Mouse (Mus musculus) hindbrain, embryonic 11.5 days (tissue): Measurements from ENCODE around the gene 1700029P11Rik. TPM values are rescaled to one million over a fixed set of nuclear protein-coding genes. Genes with fewer than 3 reads are reported as not detected.
"Not testable (repeated sequence)": the region's sequence is repeated elsewhere in the genome, so short reads cannot be mapped to it uniquely, and the experiment has no call there.

Source experiments
- ATAC-seq: fragments of 200-750 bp; cut with Nextera tagmentation; 2 replicates; pipeline ENCODE4 v1.8.0; 2017; ENCODE audit warnings: mild to moderate bottlenecking, moderate TSS enrichment, moderate library complexity; ENCODE audit not compliant: low FRiP score
- DNase-seq: peaks from one replicate; pipeline ENCODE4 v3.0.0-alpha.2; 2015; ENCODE audit warnings: low spot score
- H3K27ac ChIP-seq: fragments of 300-500 bp; sonication (generic); 2 replicates; pipeline ENCODE4 v1.5.1; 2014; ENCODE audit warnings: mild to moderate bottlenecking, low read depth, low read length
- H3K27me3 ChIP-seq: fragments of 300-500 bp; sonication (generic); 2 replicates; pipeline ENCODE4 v1.6.1; 2014; ENCODE audit warnings: mild to moderate bottlenecking, low read length, moderate library complexity, mixed read lengths; ENCODE audit not compliant: control insufficient read depth, insufficient read depth
- H3K36me3 ChIP-seq: fragments of 300-500 bp; sonication (generic); 2 replicates; pipeline ENCODE4 v1.6.1; 2014; ENCODE audit warnings: mild to moderate bottlenecking, low read length, moderate library complexity, mixed read lengths; ENCODE audit not compliant: control insufficient read depth, insufficient read depth
- H3K4me1 ChIP-seq: fragments of 300-500 bp; sonication (generic); replicated peaks from 2 replicates; pipeline ENCODE4 v1.6.1; 2014; ENCODE audit warnings: low read length, mixed read lengths; ENCODE audit not compliant: control insufficient read depth, insufficient read depth
- H3K4me2 ChIP-seq: fragments of 300-500 bp; sonication (generic); replicated peaks from 2 replicates; pipeline ENCODE4 v1.6.1; 2014; ENCODE audit warnings: mild to moderate bottlenecking, low read depth, low read length
- H3K4me3 ChIP-seq: fragments of 300-500 bp; sonication (generic); 2 replicates; pipeline ENCODE4 v1.5.1; 2014; ENCODE audit warnings: low read depth, low read length
- H3K9ac ChIP-seq: fragments of 300-500 bp; sonication (generic); 2 replicates; pipeline ENCODE4 v1.6.1; 2014; ENCODE audit warnings: low read depth, low read length
- H3K9me3 ChIP-seq: fragments of 300-500 bp; sonication (generic); 2 replicates; pipeline ENCODE4 v1.6.1; 2016; ENCODE audit warnings: low read length; ENCODE audit not compliant: control insufficient read depth
- WGBS: fragments of 180-500 bp; shearing (Covaris S2); extraction: QIAGEN DNeasy Blood & Tissue Kit; methylation state at CpG from one replicate; pipeline ENCODE4 v1.1.7; 2014; 5-methylcytosine and 5-hydroxymethylcytosine counted together
- polyA plus RNA-seq: library from polyadenylated mRNA; unstranded; fragments of >200 nt; fragmentation: Nextera tagmentation; extraction: Ambion mirVana; gene quantifications from 2 replicates; pipeline ENCODE4 v1.2.1, GENCODE M21; 2014

The 1700029P11Rik gene
- polyA plus RNA-seq, 1 experiment from 2014 or later: not detected

- Histone ChIP-seq H3K36me3 (no peaks in the 10 kb centered on the region), H3K4me1 (no peaks in the 10 kb centered on the region), H3K9me3 (no peaks in the 10 kb centered on the region), H3K27me3 (no peaks in the 10 kb centered on the region), H3K4me2 (no peak overlapping the region), H3K27ac (no peak overlapping the region), H3K4me3 (no peak overlapping the region), H3K9ac (no peak overlapping the region)
- ATAC-seq (no peak), DNase-seq (no peak)
- 60% methylated on average over 4 of the region's 4 CpGs for WGBS
Observed at GRCm38 (mm10) chr15:81964980-81965545, 15.3 kb upstream of the 1700029P11Rik start.

- 79% methylated on average over 11 of the region's 14 CpGs for WGBS
Observed at GRCm38 (mm10) chr15:81966062-81966829, 14.1 kb upstream of the 1700029P11Rik start.

GRCm38 (mm10) chr15:81967821-81968220 is 12.5 kb upstream of the 1700029P11Rik start:
- Histone ChIP-seq H3K9ac (no peak overlapping the region), H3K4me2 (no peak overlapping the region), H3K4me3 (no peak overlapping the region), H3K9me3 (no peaks in the 10 kb centered on the region), H3K27me3 (no peaks in the 10 kb centered on the region), H3K27ac (no peak overlapping the region), H3K4me1 (no peaks in the 10 kb centered on the region), H3K36me3 (no peaks in the 10 kb centered on the region)
- WGBS: 89% methylated on average over 5 of the region's 5 CpGs
- ATAC-seq (no peak), DNase-seq (no peak)

More at GRCm38 (mm10) chr15:81966062-81966829, 14.1 kb upstream of the 1700029P11Rik start:
- no peaks in the 10 kb centered on the region for H3K36me3 ChIP-seq
- H3K9me3 ChIP-seq: no peaks in the 10 kb centered on the region
- no peak overlapping the region for H3K4me2 ChIP-seq
- no peak overlapping the region for H3K27ac ChIP-seq
- DNase-seq (no peak), ATAC-seq (no peak)
- H3K9ac ChIP-seq: no peak overlapping the region
- no peaks in the 10 kb centered on the region for H3K4me1 ChIP-seq
- no peaks in the 10 kb centered on the region for H3K27me3 ChIP-seq
- no peak overlapping the region for H3K4me3 ChIP-seq

DNA sequence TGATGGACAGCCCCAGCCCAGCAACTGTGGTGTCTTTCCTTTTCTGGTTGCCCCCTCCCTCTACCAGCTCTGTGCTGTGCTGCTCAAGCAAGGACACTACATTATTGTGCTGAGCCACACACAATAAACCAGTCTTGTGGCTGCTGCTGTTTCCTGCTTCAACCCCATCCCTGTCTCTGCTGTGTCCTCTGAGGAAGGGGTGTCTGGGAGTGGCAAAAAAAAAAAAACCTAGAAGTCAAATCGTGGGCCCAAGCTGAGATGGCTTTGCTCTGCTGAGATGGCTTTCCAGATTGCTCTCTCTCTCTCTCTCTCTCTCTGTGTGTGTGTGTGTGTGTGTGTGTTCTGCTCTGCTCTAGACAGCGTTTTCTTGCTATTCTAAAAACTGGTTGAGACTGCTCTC is 11.9 kb upstream of the 1700029P11Rik start:
- H3K4me1 ChIP-seq: no peaks in the 10 kb centered on the region
- H3K27ac ChIP-seq: no peak overlapping the region
- no peaks in the 10 kb centered on the region for H3K27me3 ChIP-seq
- no peak overlapping the region for H3K4me3 ChIP-seq
- no peak overlapping the region for H3K4me2 ChIP-seq
- no peak for ATAC-seq
- no peaks in the 10 kb centered on the region for H3K9me3 ChIP-seq
- DNase-seq: no peak
- H3K36me3 ChIP-seq: no peaks in the 10 kb centered on the region
- H3K9ac ChIP-seq: no peak overlapping the region
- WGBS: 82% methylated on average over 2 of the region's 2 CpGs

DNA sequence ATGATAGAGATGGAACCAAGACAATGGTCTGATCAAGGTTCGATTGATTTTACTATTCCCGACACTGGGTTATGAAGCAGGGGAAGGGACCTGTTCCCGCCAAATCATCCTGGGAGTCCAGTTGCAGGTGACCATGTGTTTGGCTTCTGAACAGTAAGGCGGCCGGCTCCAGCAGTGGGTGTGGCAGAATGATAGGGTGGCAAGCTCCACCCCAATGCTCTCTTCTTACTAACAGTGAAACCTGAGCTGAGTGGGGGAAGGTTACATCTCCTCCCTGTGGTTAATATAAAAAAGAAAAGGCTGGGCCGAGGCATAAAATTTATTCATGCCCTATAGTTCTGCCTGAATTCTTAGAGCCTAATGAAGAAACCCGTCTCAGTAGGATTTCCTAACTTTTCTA is 11.2 kb upstream of the 1700029P11Rik start:
- no peak overlapping the region for H3K27ac ChIP-seq
- no peak overlapping the region for H3K4me2 ChIP-seq
- no peaks in the 10 kb centered on the region for H3K4me1 ChIP-seq
- DNase-seq: no peak
- WGBS: 78% methylated on average over 7 of the region's 7 CpGs
- H3K36me3 ChIP-seq: no peaks in the 10 kb centered on the region
- H3K4me3 ChIP-seq: no peak overlapping the region
- no peaks in the 10 kb centered on the region for H3K9me3 ChIP-seq
- no peak overlapping the region for H3K9ac ChIP-seq
- no peak for ATAC-seq
- H3K27me3 ChIP-seq: no peaks in the 10 kb centered on the region

- not testable (repeated sequence) for ATAC-seq, H3K4me1 ChIP-seq, H3K9me3 ChIP-seq, H3K36me3 ChIP-seq, H3K9ac ChIP-seq, DNase-seq, H3K27ac ChIP-seq, H3K4me2 ChIP-seq, H3K4me3 ChIP-seq, H3K27me3 ChIP-seq
- WGBS: 81% methylated on average over 6 of the region's 6 CpGs
Observed at GRCm38 (mm10) chr15:81969635-81970034, 10.7 kb upstream of the 1700029P11Rik start.

DNA sequence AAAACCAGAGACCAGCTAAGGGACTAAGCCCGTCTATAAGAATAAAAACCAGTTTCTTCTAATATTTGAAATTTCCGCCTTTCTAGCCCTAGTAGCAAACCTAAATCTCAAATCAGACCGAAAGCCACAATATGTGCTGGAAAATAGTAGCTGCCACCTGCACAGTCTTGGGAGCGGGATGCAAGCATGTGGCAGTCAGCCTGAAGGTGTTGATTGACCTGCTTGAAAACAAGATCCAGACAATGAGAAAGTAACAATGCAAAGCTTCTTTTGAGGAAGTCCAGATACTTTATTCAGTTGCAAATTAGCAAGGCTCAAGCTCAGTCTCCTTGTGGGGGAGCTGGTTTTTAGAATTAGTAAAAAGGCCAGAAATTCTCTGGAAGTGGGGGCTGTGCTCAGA is 9.8 kb upstream of the 1700029P11Rik start:
- not testable (repeated sequence) for H3K4me1 ChIP-seq, H3K4me3 ChIP-seq, H3K9ac ChIP-seq, ATAC-seq, H3K27me3 ChIP-seq, H3K9me3 ChIP-seq, H3K36me3 ChIP-seq, DNase-seq, H3K27ac ChIP-seq, H3K4me2 ChIP-seq
- 82% methylated on average over 4 of the region's 4 CpGs for WGBS

- not testable (repeated sequence) for DNase-seq, H3K4me3 ChIP-seq, H3K4me2 ChIP-seq, ATAC-seq, H3K9ac ChIP-seq, H3K4me1 ChIP-seq, H3K36me3 ChIP-seq, H3K27ac ChIP-seq, H3K27me3 ChIP-seq, H3K9me3 ChIP-seq
- WGBS: 93% methylated on average over 8 of the region's 8 CpGs
Observed at GRCm38 (mm10) chr15:81975156-81975555, 5.2 kb upstream of the 1700029P11Rik start.

DNA sequence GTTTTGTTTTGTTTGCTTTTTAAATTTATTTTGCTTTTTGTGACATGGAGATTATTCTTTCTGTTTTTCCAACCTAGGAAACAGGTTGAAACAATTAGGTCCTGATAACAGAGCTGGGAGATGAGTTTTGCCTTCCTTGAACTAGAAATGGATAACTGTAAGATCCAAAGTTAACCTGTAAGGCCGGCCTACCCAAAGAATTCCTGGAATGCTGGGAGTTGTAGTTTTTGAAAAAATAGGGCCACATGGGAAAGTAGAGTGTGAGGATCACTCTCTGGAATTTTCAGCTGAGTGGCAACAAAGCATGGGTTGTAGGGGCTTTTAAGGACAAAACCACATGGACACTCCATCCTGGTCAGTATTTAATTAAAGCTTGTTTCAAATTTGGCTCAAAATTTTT is 1.8 kb downstream of the 1700029P11Rik start:
- Histone ChIP-seq H3K9me3 (no peaks in the 10 kb centered on the region), H3K27ac (no peak overlapping the region), H3K36me3 (no peaks in the 10 kb centered on the region), H3K4me2 (no peak overlapping the region), H3K27me3 (no peaks in the 10 kb centered on the region), H3K4me3 (no peak overlapping the region), H3K9ac (no peak overlapping the region), H3K4me1 (0 out of 2 replicates have a peak, but pooled peaks cover 2% of the 10 kb centered on the region)
- ATAC-seq: no peak
- no peak for DNase-seq
- WGBS: 71% methylated on average over 1 of the region's 1 CpGs
